Mouse (Mus musculus) heart, embryonic 11.5 days (tissue): ENCODE measurements around the gene 1110051M20Rik. TPM values are rescaled to one million over a fixed set of nuclear protein-coding genes. Genes with fewer than 3 reads are reported as not detected.
A peak's percentile ranks its signal among the peaks of the same experiment; 100 is the strongest.

Experiments used
- ATAC-seq: fragments of 200-750 bp; cut with Nextera tagmentation; replicated peaks from 2 replicates; pipeline ENCODE4 v1.8.0; 2017; ENCODE audit warnings: moderate library complexity; ENCODE audit not compliant: insufficient number of reproducible peaks, low FRiP score, low TSS enrichment
- H3K27ac ChIP-seq: fragments of 300-500 bp; sonication (generic); 2 replicates; pipeline ENCODE4 v1.5.1; 2014; ENCODE audit warnings: mild to moderate bottlenecking, low read depth, low read length
- H3K27me3 ChIP-seq: fragments of 300-500 bp; sonication (generic); 2 replicates; pipeline ENCODE4 v1.6.1; 2014; ENCODE audit warnings: mild to moderate bottlenecking, low read length, mixed read lengths; ENCODE audit not compliant: control insufficient read depth, insufficient read depth
- H3K36me3 ChIP-seq: fragments of 300-500 bp; sonication (generic); 2 replicates; pipeline ENCODE4 v1.6.1; 2014; ENCODE audit warnings: mild to moderate bottlenecking, low read length, moderate library complexity, mixed read lengths; ENCODE audit not compliant: control insufficient read depth, insufficient read depth
- H3K4me1 ChIP-seq: fragments of 300-500 bp; sonication (generic); 2 replicates; pipeline ENCODE4 v1.6.1; 2014; ENCODE audit warnings: low read length; ENCODE audit not compliant: control insufficient read depth, insufficient read depth
- H3K4me2 ChIP-seq: fragments of 300-500 bp; sonication (generic); 2 replicates; pipeline ENCODE4 v1.6.1; 2014; ENCODE audit warnings: mild to moderate bottlenecking, moderate library complexity
- H3K4me3 ChIP-seq: fragments of 300-500 bp; sonication (generic); 2 replicates; pipeline ENCODE4 v1.5.1; 2014; ENCODE audit warnings: low read depth, low read length
- H3K9ac ChIP-seq: fragments of 300-500 bp; sonication (generic); 2 replicates; pipeline ENCODE4 v1.6.1; 2014; ENCODE audit warnings: mild to moderate bottlenecking, low read depth, low read length, moderate library complexity
- H3K9me3 ChIP-seq: fragments of 300-500 bp; sonication (generic); replicated peaks from 2 replicates; pipeline ENCODE4 v1.6.1; 2016; ENCODE audit warnings: low read length; ENCODE audit not compliant: control insufficient read depth
- whole genome bisulfite sequencing: fragments of 180-500 bp; shearing (Covaris S2); extraction: QIAGEN DNeasy Blood & Tissue Kit; methylation state at CpG from one replicate; pipeline ENCODE4 v1.1.7; 2014; ENCODE audit not compliant: insufficient replicate concordance; 5-methylcytosine and 5-hydroxymethylcytosine counted together
- polyA plus RNA-seq: library from polyadenylated mRNA; unstranded; fragments of >200 nt; fragmentation: Nextera tagmentation; extraction: Ambion mirVana; gene quantifications from 2 replicates; pipeline ENCODE4 v1.2.1, GENCODE M21; 2014

Gene 1110051M20Rik
- polyA plus RNA-seq, 1 experiment from 2014 or later: 43.9 TPM

- no peak overlapping the region for H3K4me2 ChIP-seq
- no peaks in the 10 kb centered on the region for H3K36me3 ChIP-seq
- no peak overlapping the region for H3K9ac ChIP-seq
- H3K27me3 ChIP-seq: no peaks in the 10 kb centered on the region
- no peak overlapping the region for H3K4me3 ChIP-seq
- 77% methylated on average over 1 of the region's 1 CpGs for WGBS
- no peak for ATAC-seq
- peaks cover 10% of the 10 kb centered on the region; the same call in 1 of the 2 replicates for H3K4me1 ChIP-seq
- no peak overlapping the region for H3K27ac ChIP-seq
- H3K9me3 ChIP-seq: no peaks in the 10 kb centered on the region
Measured at GRCm38 (mm10) chr2:91439876-91440275, 4.6 kb downstream of the 1110051M20Rik start.

DNA sequence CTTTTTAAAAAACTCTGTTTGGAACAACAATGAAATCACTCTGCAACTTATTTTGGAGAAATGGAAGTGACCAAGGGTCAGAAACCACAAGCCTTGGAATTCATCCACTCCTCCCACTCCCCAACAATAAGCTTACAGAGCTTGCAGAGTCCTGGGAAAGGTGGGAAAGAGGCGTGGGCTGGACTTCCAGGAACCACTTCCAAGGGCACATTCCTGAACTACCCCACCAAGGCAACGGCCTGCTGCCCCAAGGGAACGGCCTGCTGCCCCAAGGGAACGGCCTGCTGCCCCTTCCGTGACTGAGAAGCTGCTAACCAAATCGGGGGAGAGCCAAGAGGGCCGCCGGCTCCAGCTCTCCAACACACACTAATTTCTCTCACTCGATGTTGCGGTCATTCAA, 5.2 kb downstream of the 1110051M20Rik start:
- no peaks in the 10 kb centered on the region for H3K27me3 ChIP-seq
- no peak overlapping the region for H3K9ac ChIP-seq
- 77% methylated on average over 10 of the region's 10 CpGs for WGBS
- no peak overlapping the region for H3K27ac ChIP-seq
- no peak overlapping the region for H3K4me2 ChIP-seq
- H3K9me3 ChIP-seq: no peaks in the 10 kb centered on the region
- ATAC-seq: no peak
- H3K36me3 ChIP-seq: no peaks in the 10 kb centered on the region
- H3K4me1 ChIP-seq: peaks cover 10% of the 10 kb centered on the region; the same call in 1 of the 2 replicates
- no peak overlapping the region for H3K4me3 ChIP-seq

GRCm38 (mm10) chr2:91437116-91437815, 7.2 kb downstream of the 1110051M20Rik start:
- WGBS: 72% methylated on average over 5 of the region's 5 CpGs
- Histone ChIP-seq H3K27ac (peak overlapping the region; percentile 50), H3K27me3 (no peaks in the 10 kb centered on the region), H3K9ac (no peak overlapping the region), H3K9me3 (no peaks in the 10 kb centered on the region), H3K4me3 (no peak overlapping the region), H3K36me3 (no peaks in the 10 kb centered on the region), H3K4me2 (no peak overlapping the region), H3K4me1 (peaks cover 10% of the 10 kb centered on the region; the same call in 1 of the 2 replicates)
- no peak for ATAC-seq

- no peaks in the 10 kb centered on the region for H3K27me3 ChIP-seq
- no peak overlapping the region for H3K4me2 ChIP-seq
- peak overlapping the region; percentile 50; the same call in 1 of the 2 replicates for H3K27ac ChIP-seq
- peaks cover 10% of the 10 kb centered on the region; the same call in 1 of the 2 replicates for H3K4me1 ChIP-seq
- no peak for ATAC-seq
- H3K4me3 ChIP-seq: no peak overlapping the region
- H3K36me3 ChIP-seq: no peaks in the 10 kb centered on the region
- no peaks in the 10 kb centered on the region for H3K9me3 ChIP-seq
- 85% methylated on average over 8 of the region's 8 CpGs for WGBS
- H3K9ac ChIP-seq: no peak overlapping the region
Measured at GRCm38 (mm10) chr2:91436713-91437112, 7.8 kb downstream of the 1110051M20Rik start.

- peaks cover 18% of the 10 kb centered on the region for H3K4me1 ChIP-seq
- no peak overlapping the region for H3K27ac ChIP-seq
- 38% methylated on average over 6 of the region's 6 CpGs for WGBS
- ATAC-seq: no peak
- peak overlapping the region; percentile 29; the same call in 1 of the 2 replicates for H3K4me2 ChIP-seq
- no peak overlapping the region for H3K9ac ChIP-seq
- no peaks in the 10 kb centered on the region for H3K27me3 ChIP-seq
- H3K36me3 ChIP-seq: no peaks in the 10 kb centered on the region
- no peaks in the 10 kb centered on the region for H3K9me3 ChIP-seq
- no peak overlapping the region for H3K4me3 ChIP-seq
Measured at GRCm38 (mm10) chr2:91430600-91430919, 13.9 kb downstream of the 1110051M20Rik start.

- H3K4me1 ChIP-seq: peaks cover 18% of the 10 kb centered on the region
- ATAC-seq: no peak
- H3K4me2 ChIP-seq: peak overlapping the region; percentile 29; the same call in 1 of the 2 replicates
- H3K9ac ChIP-seq: no peak overlapping the region
- H3K4me3 ChIP-seq: no peak overlapping the region
- H3K36me3 ChIP-seq: no peaks in the 10 kb centered on the region
- no peaks in the 10 kb centered on the region for H3K9me3 ChIP-seq
- WGBS: 41% methylated on average over 9 of the region's 9 CpGs
- no peak overlapping the region for H3K27ac ChIP-seq
- H3K27me3 ChIP-seq: no peaks in the 10 kb centered on the region
Measured at GRCm38 (mm10) chr2:91429915-91430599, 14.4 kb downstream of the 1110051M20Rik start.

- H3K4me1 ChIP-seq: peaks cover 18% of the 10 kb centered on the region
- H3K36me3 ChIP-seq: no peaks in the 10 kb centered on the region
- H3K4me2 ChIP-seq: no peak overlapping the region
- WGBS: 60% methylated on average over 3 of the region's 3 CpGs
- no peak overlapping the region for H3K27ac ChIP-seq
- H3K9me3 ChIP-seq: no peaks in the 10 kb centered on the region
- H3K4me3 ChIP-seq: no peak overlapping the region
- no peak overlapping the region for H3K9ac ChIP-seq
- ATAC-seq: no peak
- no peaks in the 10 kb centered on the region for H3K27me3 ChIP-seq
Measured at GRCm38 (mm10) chr2:91429146-91429545, 15.4 kb downstream of the 1110051M20Rik start.

GRCm38 (mm10) chr2:91426321-91426720, 18.2 kb downstream of the 1110051M20Rik start:
- Histone ChIP-seq H3K27ac (no peak overlapping the region), H3K9ac (no peak overlapping the region), H3K4me3 (no peak overlapping the region), H3K4me2 (no peak overlapping the region), H3K4me1 (peaks cover 18% of the 10 kb centered on the region), H3K36me3 (no peaks in the 10 kb centered on the region), H3K27me3 (no peaks in the 10 kb centered on the region), H3K9me3 (no peaks in the 10 kb centered on the region)
- no peak for ATAC-seq
- 85% methylated on average over 1 of the region's 1 CpGs for WGBS
